Mouse (Mus musculus) testis, postnatal 10 days (tissue): ENCODE measurements at regions not wholly inside any gene's neighbourhood (a gene's known extent, or its start where the extent isn't known, plus 50 kb on each side); places are given as distances from the start of the nearest gene placed in this dataset.

Experiments used
- DNase-seq: peaks from one replicate; pipeline ENCODE4 v3.0.0; 2021; ENCODE audit warnings: low spot score

- no peak for DNase-seq
Measured at GRCm38 (mm10) chr6:117505431-117505830, 335.5 kb upstream of the Zfp637 start.

GRCm38 (mm10) chr6:117506619-117507018 is 334.4 kb upstream of the Zfp637 start:
- DNase-seq: no peak

GRCm38 (mm10) chr6:117508860-117509259 is 332.1 kb upstream of the Zfp637 start:
- no peak for DNase-seq

- no peak for DNase-seq
Measured at GRCm38 (mm10) chr6:117510026-117510425, 331.0 kb upstream of the Zfp637 start.

- DNase-seq: peak; percentile 18
Measured at GRCm38 (mm10) chr6:117514831-117515230, 326.1 kb upstream of the Zfp637 start.

- peak; percentile 31 for DNase-seq
Measured at GRCm38 (mm10) chr6:117516906-117517305, 324.1 kb upstream of the Zfp637 start.

- peak; percentile 3 for DNase-seq
Measured at GRCm38 (mm10) chr6:117518939-117519338, 322.0 kb upstream of the Zfp637 start.

- peak; percentile 7 for DNase-seq
Measured at GRCm38 (mm10) chr6:117519466-117519865, 321.5 kb upstream of the Zfp637 start.

- DNase-seq: peak; percentile 32
Measured at GRCm38 (mm10) chr6:117526161-117526935, 314.6 kb upstream of the Zfp637 start.

- no peak for DNase-seq
Measured at GRCm38 (mm10) chr6:117527526-117527925, 313.5 kb upstream of the Zfp637 start.

- peak; percentile 32 for DNase-seq
Measured at GRCm38 (mm10) chr6:117534149-117534548, 306.8 kb upstream of the Zfp637 start.

GRCm38 (mm10) chr6:117534991-117535390 is 306.0 kb upstream of the Zfp637 start:
- DNase-seq: peak; percentile 27

GRCm38 (mm10) chr6:117536084-117536483 is 304.9 kb upstream of the Zfp637 start:
- DNase-seq: peak; percentile 1

- no peak for DNase-seq
Measured at GRCm38 (mm10) chr6:117542431-117542830, 298.5 kb upstream of the Zfp637 start.

- peak; percentile 14 for DNase-seq
Measured at GRCm38 (mm10) chr6:117544276-117545196, 296.4 kb upstream of the Zfp637 start.

- no peak for DNase-seq
Measured at GRCm38 (mm10) chr6:117550930-117551329, 290.1 kb upstream of the Zfp637 start.

GRCm38 (mm10) chr6:117552006-117552667 is 288.8 kb upstream of the Zfp637 start:
- no peak for DNase-seq

- no peak for DNase-seq
Measured at GRCm38 (mm10) chr6:117563159-117563558, 277.8 kb upstream of the Zfp637 start.

- DNase-seq: no peak
Measured at GRCm38 (mm10) chr6:117563704-117564103, 277.3 kb upstream of the Zfp637 start.

- no peak for DNase-seq
Measured at GRCm38 (mm10) chr6:117566786-117567185, 274.2 kb upstream of the Zfp637 start.

GRCm38 (mm10) chr6:117567691-117568090 is 273.3 kb upstream of the Zfp637 start:
- DNase-seq: peak; percentile 18

- DNase-seq: peak; percentile 23
Measured at GRCm38 (mm10) chr6:117569576-117570326, 271.2 kb upstream of the Zfp637 start.
